Mouse (Mus musculus): ENCODE results near the gene Dzip1. TPM values are rescaled to one million over a fixed set of nuclear protein-coding genes. Genes with fewer than 3 reads are reported as not detected.
A peak's percentile ranks its signal among the peaks of the same experiment; 100 is the strongest.

The Dzip1 gene
- polyA plus RNA-seq, 1 experiment = 54.6 TPM

DNA sequence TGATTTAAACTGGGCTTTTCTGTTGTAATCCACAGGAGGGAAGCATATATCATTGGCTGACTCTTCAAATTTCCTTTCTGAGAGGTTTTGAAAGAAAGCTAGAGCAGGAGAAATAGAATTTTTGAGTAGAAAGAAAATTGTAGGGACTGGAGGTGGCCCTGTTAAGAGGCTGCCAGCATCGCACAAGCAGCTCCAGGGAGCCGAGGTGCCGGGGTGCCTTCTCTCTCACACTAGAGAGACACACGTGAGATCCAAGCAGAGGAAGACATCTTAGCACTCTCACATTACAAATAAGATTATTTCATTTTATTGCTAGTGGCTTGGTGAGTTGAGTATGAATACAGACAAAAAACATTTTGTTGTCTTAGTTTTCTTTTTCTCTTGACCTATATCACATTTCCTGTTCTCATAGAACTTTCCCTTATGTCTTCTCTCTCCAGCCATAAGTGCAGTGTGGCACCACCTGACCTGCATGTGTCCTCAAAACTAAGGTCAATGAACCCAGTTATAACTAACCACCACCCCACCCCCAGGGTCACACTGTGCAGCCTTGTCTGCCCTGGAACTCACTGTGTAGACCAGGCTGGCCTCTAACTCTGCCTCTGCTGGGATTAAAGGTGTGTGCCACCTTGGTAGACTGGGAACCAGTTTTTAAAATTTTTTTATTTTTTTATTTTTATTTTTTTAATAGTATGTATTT lies 15.7 kb upstream of the Dzip1 start:
- no peak for TF ChIP-seq CTCF (IDR thresholded peaks at IDR 0.05; ENCODE audit: borderline replicate concordance, insufficient read depth, low read length)
- TF ChIP-seq POLR2A (IDR thresholded peaks at IDR 0.05; ENCODE audit: low read depth, low read length) = no peak
- Histone ChIP-seq H3K4me3 (ENCODE audit: insufficient read depth, low read length) (no peak overlapping the region), H3K4me1 (ENCODE audit: control insufficient read depth, insufficient read depth, low read length) (peaks cover 14% of the 10 kb centered on the region), H3K27ac (ENCODE audit: insufficient read depth, low read length) (no peak overlapping the region)

- peaks cover 14% of the 10 kb centered on the region for H3K4me1 ChIP-seq (ENCODE audit: control insufficient read depth, insufficient read depth, low read length)
- TF ChIP-seq POLR2A (IDR thresholded peaks at IDR 0.05; ENCODE audit: low read depth, low read length) (no peak), CTCF (IDR thresholded peaks at IDR 0.05; ENCODE audit: borderline replicate concordance, insufficient read depth, low read length) (no peak)
- H3K4me3 ChIP-seq (ENCODE audit: insufficient read depth, low read length) = peak overlapping the region; percentile 87
- peak overlapping the region; percentile 86 for H3K27ac ChIP-seq (ENCODE audit: insufficient read depth, low read length)
Observed at GRCm38 (mm10) chr14:118938551-118938950, 13.3 kb upstream of the Dzip1 start.

DNA sequence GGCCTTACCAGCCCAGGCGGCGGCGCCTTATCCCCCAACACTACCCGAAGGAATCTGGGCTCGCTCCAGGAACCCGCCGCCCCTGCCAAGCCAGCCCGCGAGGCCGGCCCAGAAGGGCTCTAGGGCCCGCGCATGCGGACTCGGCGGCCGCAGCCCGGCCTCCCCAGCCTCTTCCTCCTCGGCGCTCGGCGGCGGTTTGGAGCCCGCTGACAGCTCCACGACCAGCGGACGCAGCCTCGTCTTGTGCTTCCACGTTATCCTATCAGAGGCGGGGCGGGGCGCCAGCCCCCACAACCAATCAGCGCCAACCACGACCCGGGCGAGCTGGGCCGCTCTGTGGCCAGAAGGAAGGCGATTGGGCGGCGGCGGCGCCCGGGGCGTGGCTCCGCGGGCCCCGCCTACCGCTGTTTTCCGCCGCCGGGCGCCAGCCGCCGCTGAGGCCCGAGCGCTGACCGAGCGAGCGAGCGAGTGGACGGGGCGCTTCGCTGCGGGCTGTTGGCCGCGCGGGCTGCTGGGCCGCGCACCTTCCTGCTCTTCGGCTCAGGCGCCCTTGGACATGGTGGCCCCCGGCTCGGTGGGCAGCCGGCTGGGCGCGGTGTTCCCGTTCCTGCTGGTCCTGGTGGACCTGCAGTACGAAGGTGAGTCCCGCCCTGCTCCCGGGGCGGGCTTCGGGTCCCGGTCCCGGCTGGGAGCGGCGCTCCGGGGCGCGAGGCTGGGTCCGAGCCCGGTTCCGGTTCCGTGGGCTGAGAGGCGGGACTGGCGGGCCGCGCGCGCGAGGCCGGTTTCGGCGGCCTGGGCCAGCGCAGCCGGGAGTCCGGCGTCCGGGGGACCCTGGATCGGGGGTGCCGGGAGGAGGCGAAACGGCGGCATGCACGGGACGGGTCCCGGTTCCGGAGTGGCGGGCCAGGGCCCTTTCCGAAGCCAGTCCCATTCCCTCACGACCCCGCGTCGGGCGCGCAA lies 12.6 kb upstream of the Dzip1 start, which contains the start of gene Dnajc3:
Gene Dnajc3, plus strand, starts transcription at position 444 of the 960 bp plus-strand sequence.
- TF ChIP-seq CTCF (IDR thresholded peaks at IDR 0.05; ENCODE audit: borderline replicate concordance, insufficient read depth, low read length) (no peak), POLR2A (IDR thresholded peaks at IDR 0.05; ENCODE audit: low read depth, low read length) (peak; percentile 76)
- peaks cover 14% of the 10 kb centered on the region for H3K4me1 ChIP-seq (ENCODE audit: control insufficient read depth, insufficient read depth, low read length)
- peak within 1 kb of the TSS; percentile 89 for H3K27ac ChIP-seq (ENCODE audit: insufficient read depth, low read length)
- H3K4me3 ChIP-seq (ENCODE audit: insufficient read depth, low read length) = peak within 1 kb of the TSS; percentile 87

DNA sequence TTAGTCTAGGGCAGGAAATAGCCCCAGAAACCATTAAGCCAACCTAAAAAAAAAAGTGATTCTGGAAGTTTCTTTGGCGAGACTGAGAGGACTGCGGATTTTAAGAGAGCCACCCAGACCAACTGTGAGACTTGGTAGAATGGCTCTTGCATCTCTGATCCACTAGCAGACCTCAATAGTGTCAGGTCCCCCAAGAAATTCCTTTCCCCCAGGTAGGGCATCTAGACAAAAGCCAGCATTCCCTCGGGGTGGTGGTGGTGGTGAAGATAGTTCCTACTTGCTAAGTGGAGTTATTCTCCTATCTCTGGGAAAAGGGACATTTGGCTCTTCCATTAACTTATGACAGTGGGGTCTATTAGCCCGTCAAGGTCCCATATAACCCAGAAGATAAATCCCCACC lies 11.7 kb upstream of the Dzip1 start:
- Histone ChIP-seq H3K27ac (ENCODE audit: insufficient read depth, low read length) (peak overlapping the region; percentile 89), H3K4me1 (ENCODE audit: control insufficient read depth, insufficient read depth, low read length) (peaks cover 11% of the 10 kb centered on the region), H3K4me3 (ENCODE audit: insufficient read depth, low read length) (peak overlapping the region; percentile 60)
- no peak for TF ChIP-seq POLR2A (IDR thresholded peaks at IDR 0.05; ENCODE audit: low read depth, low read length)
- no peak for TF ChIP-seq CTCF (IDR thresholded peaks at IDR 0.05; ENCODE audit: borderline replicate concordance, insufficient read depth, low read length)

DNA sequence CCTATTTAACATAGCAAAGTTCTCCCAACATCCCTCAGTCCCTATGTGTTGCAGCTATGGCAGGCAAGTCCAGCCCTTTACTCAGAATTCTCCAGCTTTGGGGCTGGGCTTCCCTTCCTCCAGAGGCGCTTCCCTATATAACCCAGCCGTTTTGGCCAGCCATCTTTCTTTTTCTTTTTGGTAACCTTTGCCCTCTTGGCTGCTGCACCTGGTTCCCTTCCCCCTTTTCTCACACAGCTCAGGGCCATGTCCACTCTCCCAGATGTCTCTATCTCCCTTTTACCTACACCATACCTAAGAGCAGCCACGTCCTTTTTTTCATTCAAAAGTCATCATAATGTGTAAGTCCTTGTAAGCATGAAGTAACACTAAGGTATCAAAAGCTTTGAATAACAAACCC lies 11.0 kb upstream of the Dzip1 start:
- Histone ChIP-seq H3K4me1 (ENCODE audit: control insufficient read depth, insufficient read depth, low read length) (peaks cover 11% of the 10 kb centered on the region), H3K4me3 (ENCODE audit: insufficient read depth, low read length) (no peak overlapping the region), H3K27ac (ENCODE audit: insufficient read depth, low read length) (no peak overlapping the region)
- TF ChIP-seq POLR2A (IDR thresholded peaks at IDR 0.05; ENCODE audit: low read depth, low read length) (no peak), CTCF (IDR thresholded peaks at IDR 0.05; ENCODE audit: borderline replicate concordance, insufficient read depth, low read length) (no peak)

DNA sequence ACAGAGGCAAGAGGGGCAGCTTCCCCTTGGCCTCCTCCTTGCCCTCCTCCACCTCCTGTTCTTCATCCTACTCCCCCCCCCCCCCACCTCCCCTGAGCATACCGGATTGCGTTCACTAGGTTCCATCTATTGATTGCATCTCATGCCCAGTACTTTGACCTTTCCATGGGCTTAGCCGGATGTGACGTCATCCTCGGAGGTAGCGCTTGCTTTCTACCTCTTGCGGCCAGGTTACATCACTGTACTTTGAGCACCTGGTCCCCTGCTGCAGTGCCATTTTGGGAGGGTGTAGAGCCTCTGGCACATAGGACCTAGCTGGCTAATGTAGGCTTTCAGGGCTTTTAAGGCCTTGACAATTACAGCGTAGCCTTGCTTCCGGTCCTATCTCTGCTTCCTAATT lies 9.4 kb upstream of the Dzip1 start:
- H3K27ac ChIP-seq (ENCODE audit: insufficient read depth, low read length) = no peak overlapping the region
- H3K4me1 ChIP-seq (ENCODE audit: control insufficient read depth, insufficient read depth, low read length) = peaks cover 11% of the 10 kb centered on the region
- no peak overlapping the region for H3K4me3 ChIP-seq (ENCODE audit: insufficient read depth, low read length)
- TF ChIP-seq CTCF (IDR thresholded peaks at IDR 0.05; ENCODE audit: borderline replicate concordance, insufficient read depth, low read length) (no peak), POLR2A (IDR thresholded peaks at IDR 0.05; ENCODE audit: low read depth, low read length) (no peak)

DNA sequence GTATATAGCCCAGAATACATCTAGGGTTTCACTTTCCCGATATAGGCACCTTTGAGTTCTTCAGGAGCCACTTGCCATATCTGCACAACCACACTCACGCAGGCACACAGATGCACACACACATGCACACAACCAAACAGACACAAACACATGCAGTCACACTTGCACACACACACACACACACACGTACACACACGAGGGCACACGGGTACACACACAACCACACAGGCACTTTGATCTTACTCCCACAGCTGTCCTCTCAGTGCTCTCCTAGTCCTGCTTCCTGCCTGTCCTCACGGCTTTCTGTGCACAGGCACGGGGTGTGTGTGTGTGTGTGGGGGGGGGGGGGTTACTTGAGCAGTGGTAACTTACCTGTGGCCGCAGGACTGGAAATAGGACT lies 7.7 kb upstream of the Dzip1 start:
- H3K27ac ChIP-seq (ENCODE audit: insufficient read depth, low read length) = no peak overlapping the region
- no peak for TF ChIP-seq CTCF (IDR thresholded peaks at IDR 0.05; ENCODE audit: borderline replicate concordance, insufficient read depth, low read length)
- no peak for TF ChIP-seq POLR2A (IDR thresholded peaks at IDR 0.05; ENCODE audit: low read depth, low read length)

GRCm38 (mm10) chr14:118931181-118931580 lies 5.9 kb upstream of the Dzip1 start:
- Histone ChIP-seq H3K4me1 (ENCODE audit: control insufficient read depth, insufficient read depth, low read length) (peaks cover 8% of the 10 kb centered on the region), H3K4me3 (ENCODE audit: insufficient read depth, low read length) (no peak overlapping the region), H3K27ac (ENCODE audit: insufficient read depth, low read length) (no peak overlapping the region)
- no peak for TF ChIP-seq CTCF (IDR thresholded peaks at IDR 0.05; ENCODE audit: borderline replicate concordance, insufficient read depth, low read length)
- TF ChIP-seq POLR2A (IDR thresholded peaks at IDR 0.05; ENCODE audit: low read depth, low read length) = no peak

More for the DNA sequence above, 7.7 kb upstream of the Dzip1 start:
- no peak overlapping the region for H3K4me3 ChIP-seq (ENCODE audit: insufficient read depth, low read length)
- peaks cover 8% of the 10 kb centered on the region for H3K4me1 ChIP-seq (ENCODE audit: control insufficient read depth, insufficient read depth, low read length)

DNA sequence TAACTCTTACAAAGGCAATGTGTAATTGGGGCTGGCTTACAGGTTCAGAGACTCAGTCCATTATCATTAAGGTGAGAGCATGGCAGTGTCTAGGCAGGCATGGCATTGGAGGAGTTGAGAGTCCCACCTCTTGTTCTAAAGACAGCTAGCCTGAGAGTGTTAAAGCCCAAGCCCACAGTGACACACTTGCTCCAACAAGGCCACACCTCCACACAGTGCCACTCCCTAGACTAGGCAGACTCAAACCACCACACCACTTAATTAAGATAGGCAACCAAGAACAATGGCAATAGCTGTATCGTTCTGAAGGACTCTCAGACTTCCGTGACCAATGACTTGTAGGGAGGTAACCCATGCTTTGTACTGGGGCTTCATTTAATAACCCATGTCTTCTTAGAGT lies 5.5 kb upstream of the Dzip1 start:
- no peak overlapping the region for H3K27ac ChIP-seq (ENCODE audit: insufficient read depth, low read length)
- peaks cover 8% of the 10 kb centered on the region for H3K4me1 ChIP-seq (ENCODE audit: control insufficient read depth, insufficient read depth, low read length)
- H3K4me3 ChIP-seq (ENCODE audit: insufficient read depth, low read length) = no peak overlapping the region
- TF ChIP-seq CTCF (IDR thresholded peaks at IDR 0.05; ENCODE audit: borderline replicate concordance, insufficient read depth, low read length) (no peak), POLR2A (IDR thresholded peaks at IDR 0.05; ENCODE audit: low read depth, low read length) (no peak)
